Mouse (Mus musculus) frontal cortex, postnatal 36 days (tissue): ENCODE measurements around the gene Xab2.
"Not testable (repeated sequence)": the region's sequence is repeated elsewhere in the genome, so short reads cannot be mapped to it uniquely, and the experiment has no call there.

Source experiments
- DNase-seq, 2 experiments: peaks; one replicate each; pipeline ENCODE4 v3.0.0; 2022; ENCODE audit warnings: low spot score in 2 of 2

Xab2 gene

DNA sequence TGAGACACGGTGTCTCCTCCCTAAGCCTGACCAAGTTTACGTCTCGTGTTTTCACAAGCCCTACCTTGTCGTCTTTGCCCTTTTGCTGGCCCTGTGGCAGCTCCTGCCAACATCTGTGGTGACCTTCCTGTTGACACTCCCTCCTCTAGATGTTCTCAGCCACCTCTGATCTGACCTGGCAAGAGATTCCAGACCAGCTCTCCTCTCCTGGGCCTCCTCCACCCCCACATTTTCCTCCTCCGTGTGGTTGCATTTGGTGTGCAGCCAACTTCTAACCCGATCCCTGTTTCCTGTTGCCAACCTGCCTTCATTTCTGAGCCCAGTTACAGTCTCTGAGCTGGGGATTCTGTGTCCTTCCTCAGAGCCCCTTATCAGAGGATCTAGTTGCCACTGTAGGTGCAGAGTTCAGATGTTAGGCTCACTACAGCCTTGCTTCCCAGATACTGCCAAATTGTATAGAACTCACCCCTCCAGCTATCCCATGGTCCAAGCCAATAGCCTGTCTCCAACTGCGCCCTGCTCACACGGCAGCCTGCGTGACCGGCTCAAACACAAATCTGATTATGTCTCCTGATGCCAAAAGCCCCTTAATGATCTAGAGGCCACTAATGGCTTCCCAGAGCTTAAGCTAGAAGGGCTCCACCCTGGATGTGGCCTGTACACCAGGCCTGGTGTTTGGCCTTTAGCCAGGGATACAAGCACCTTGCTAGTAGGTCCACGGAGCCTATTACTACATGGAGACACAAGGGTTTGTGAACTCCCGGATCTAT is 11.9 kb downstream of the Xab2 start:
- peak in 1 of 2 experiments; percentile 21 for DNase-seq

DNA sequence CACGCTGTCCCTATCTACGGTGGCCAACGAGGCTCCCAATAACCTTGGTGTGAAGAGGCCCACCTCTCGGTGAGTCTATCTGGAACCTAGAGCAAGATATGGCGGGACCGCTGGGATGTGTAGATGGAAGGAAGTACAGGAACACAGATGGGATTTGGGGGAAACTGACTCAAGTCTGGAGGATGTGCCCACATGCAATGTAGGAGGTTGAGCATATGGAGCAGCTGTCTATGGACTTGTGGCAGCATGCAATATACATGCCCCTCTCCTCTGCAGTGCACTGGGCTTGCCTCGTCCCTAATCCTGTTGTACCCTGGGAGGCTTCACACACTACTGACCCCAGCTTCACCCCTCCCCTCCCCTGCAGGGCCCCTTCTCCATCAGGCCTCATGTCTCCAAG is 13.3 kb downstream of the Xab2 start:
- peak; percentile 13 to 17 for DNase-seq

DNA sequence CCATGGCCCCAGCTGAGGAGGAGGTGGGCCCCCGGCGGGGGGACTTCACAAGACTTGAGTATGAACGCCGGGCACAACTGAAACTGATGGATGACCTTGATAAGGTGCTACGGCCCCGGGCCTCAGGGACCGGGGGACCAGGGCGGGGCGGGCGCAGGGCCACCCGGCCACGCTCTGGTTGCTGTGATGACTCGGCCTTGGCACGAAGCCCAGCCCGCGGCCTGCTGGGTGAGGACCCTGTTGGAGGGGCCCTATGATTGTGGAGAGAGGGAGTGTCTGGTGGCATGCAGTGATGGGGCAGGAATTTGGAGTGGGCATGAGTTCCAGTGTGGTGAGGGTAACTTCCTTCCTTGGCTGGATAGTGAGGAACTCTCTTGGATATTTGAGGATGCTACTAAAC is 14.5 kb downstream of the Xab2 start:
- no peak for DNase-seq

DNA sequence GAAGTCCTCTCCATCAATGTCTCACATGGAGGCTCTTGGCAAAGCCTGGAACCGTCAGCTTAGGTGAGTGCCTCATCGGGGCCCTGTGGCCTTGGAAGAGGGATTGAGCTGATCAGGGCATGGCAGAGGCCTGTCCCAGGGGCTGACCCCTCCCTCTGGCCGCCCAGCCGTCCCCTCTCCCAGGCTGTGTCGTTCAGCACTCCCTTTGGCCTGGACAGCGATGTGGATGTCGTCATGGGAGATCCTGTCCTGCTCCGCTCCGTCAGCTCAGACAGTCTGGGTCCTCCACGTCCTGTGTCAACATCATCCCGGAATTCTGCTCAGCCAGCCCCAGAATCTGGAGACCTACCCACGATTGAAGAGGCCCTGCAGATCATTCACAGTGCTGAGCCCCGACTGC is 17.7 kb downstream of the Xab2 start:
- DNase-seq, result no peak

DNA sequence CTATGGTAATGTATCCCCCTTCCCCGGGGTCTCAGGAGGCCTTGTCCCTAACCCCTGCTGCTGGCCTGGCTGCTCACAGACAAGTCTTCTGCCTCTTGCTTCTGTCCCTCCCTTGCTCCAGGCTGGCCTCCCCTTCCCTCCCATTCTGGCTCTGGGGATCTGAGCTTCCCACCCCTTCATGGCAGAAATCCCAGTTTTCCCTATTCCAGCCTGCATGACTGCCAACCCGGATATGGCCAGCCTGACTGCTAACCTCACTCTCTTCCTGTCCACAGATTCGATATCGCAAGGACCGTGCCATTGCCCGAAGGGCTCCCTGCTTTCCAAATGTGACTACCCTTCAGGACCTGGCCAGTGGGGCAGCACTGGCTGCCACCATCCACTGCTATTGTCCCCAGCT is 20.7 kb downstream of the Xab2 start:
- DNase-seq, result no peak

DNA sequence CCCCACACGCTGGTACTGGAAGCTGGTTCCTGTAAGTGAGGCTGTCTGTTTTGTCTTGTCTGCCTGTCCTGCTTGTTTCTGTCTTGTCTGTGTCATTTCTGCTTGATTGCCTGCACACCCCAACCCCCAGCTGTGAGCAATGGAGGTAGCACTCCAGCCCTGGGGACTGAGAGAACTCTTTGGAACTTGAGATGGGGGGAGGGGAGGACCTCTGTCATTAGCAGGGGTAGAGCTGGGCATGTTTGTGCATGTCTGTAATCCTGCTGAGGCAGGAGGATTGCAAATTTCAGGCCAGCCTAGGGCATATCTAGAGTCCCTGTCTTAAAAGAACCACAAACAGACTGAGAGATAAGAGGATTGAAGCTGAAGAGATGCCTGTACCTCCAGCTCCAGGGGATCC is 21.9 kb downstream of the Xab2 start:
- DNase-seq, result no peak

DNA sequence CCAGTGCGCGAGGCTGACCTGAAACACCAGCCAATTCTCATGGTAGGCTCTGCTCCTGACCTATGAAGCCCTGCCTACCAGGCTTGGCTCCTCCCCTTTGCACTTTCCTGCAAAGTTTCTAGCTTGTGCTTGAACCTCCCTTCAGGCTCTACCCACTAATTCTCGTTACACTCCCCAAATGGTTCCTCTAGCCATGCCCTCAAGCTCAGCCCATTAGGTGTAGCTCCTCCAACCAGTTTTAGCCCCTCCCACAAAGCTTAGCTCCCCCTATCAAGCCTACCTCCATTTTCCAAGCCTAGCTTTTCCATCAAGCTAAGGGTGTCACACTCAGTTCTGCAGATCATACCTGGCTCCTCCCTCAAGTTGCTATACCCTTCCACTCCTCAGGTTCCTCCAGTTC is 23.1 kb downstream of the Xab2 start:
- no peak for DNase-seq

DNA sequence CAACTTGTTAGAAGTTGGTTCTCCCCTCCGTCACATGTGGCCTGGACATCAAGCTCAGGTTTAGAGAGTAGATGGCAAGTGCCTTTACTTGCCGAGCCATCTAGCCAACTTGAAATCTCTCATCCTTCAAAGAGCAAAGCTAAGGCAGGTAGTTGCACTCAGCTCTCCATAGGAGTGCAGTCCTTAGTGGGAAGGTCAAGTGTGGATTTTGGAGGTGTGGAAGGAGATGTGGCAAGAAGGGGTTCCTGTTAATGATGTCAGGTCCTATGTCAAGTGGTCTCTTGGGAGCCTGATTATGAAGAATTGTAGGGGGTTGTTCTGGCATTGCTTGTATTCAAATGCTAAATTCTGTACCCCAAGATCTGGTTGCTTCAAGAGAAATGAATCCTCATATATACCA is 26.6 kb downstream of the Xab2 start:
- no peak for DNase-seq

DNA sequence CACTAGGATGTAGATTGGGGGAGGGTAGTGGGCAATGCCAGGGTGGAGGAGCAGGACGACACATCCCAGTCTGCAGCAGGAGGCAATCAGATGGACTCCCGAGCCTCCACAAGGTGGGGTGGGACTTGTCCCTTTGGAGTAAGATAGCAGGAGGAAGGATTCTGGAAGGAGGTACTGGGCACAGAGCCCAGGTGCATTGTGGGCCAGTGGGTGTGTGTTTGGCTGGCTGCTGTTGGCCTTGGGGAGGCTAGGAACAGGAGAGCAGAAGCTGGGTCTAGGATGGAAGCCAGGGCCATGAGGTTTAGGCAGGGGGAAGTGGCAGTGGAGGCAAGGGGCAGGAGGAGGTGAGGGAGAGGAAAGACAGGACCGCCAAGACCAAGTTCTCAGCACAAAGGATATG is 27.6 kb downstream of the Xab2 start:
- DNase-seq, result no peak

DNA sequence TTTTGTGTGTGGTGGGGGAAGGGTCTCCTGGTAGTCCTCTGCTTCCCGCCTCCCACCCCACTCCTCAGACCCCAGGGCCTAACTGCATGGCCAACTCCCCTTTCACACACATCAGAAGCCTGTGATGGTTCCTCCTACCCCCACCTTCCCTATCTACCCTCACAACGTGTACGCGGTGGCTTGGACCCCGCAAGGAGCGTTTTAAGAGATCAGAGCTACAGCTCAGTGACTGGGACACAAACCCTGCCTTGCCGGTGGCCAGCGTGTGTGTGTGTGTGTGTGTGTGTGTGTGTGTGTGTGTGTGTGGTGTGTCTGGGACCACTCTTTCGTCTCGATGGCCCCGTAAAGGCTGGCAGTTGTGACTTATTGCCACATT is 32.9 kb downstream of the Xab2 start:
- no peak for DNase-seq

DNA sequence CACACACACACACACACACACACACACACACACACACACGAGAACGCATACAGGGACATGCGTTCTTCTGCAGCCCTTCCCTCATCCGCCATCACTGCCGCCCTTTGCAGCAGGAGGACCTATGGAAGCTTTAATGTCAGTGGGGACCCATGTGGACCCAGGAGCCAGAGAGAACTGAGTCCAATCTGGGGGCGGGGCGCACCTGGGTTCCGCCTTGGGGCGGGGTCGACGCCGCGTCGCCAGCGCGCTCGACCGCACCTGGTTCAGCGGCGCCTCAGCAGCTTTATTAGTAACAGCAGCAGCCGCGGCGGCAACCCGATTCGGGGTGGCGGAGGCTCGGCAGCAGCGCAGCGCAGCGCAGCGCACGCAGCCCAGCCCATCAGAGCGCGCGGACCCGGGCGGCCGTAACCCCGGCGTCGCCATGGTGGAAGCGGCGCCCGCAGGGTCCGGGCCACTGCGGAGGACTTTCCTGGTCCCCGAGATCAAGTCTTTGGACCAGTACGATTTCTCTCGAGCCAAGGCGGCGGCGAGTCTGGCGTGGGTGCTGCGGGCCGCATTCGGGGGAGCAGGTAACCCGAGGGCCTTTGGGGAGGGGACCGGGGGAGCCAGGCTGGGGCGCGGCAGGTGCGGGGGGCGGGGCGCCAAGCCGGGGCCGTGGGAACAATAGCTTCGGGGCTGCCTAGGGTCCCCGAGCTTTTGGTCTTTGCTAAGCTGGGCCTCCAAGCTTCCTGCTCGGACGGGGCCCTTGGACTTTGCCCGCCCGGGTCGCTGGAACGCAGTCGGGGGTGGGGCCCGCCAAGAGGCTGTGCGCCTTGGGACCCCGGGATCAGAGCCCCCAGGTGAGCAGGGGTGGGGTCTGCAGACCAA is 33.5 kb downstream of the Xab2 start:
- DNase-seq, result peak; percentile 69 to 75

DNA sequence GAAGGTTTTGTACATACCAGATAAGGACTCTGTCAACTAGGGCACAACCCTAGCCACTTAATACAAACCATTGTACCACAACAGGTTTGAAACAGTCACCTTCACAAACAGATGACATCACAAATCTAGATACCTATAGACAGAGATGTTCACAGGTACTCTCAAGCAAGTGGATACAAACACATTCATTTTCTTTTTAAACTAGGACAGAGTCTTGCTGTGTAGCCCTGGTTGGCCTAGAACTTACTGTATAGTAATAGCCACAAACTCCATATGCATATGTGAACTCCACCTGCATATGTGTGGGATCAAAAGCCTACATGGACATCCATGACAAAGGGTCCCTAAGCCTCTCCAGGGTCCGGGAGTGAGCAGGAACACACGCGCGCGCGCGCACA is 34.1 kb downstream of the Xab2 start, which contains the start of gene Camsap3:
Camsap3 (plus strand) TSS at position 301 of the 398 bp plus-strand sequence.
- no peak for DNase-seq

DNA sequence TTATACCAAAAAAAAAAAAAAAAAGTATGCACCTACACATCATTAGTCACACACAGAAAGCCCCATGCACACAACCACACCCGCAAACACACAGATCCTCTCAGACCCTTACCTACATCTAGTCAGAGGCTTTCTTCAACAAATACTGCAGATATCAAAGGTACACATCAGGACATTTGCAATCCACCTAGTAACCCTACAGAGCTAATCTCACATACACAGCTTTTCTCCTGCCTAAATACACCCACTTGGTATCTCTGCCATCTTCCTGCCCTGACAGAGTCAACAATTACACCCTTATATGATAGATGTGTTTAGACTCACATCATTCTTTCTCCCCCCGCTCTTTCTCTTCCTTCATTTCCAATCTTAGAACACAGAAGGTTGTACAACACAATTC is 34.7 kb downstream of the Xab2 start:
- no peak for DNase-seq

DNA sequence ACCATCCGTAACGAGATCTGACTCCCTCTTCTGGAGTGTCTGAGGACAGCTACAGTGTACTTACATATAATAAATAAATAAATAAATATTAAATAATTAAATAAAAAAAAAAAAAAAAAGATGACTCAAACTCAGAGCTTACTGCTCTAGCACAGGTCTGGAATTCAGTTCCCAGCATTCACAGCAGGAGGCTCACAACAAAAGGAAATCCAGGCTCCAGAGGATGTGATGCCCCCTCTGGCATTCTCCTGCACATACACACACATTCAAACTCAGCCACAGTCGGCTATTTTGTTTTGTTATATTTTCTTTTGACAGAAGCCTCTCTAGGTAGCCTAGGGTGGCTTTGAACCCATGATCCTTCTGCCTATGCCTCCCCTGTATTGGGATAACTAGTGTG is 39.2 kb downstream of the Xab2 start:
- DNase-seq, result not testable (repeated sequence)

DNA sequence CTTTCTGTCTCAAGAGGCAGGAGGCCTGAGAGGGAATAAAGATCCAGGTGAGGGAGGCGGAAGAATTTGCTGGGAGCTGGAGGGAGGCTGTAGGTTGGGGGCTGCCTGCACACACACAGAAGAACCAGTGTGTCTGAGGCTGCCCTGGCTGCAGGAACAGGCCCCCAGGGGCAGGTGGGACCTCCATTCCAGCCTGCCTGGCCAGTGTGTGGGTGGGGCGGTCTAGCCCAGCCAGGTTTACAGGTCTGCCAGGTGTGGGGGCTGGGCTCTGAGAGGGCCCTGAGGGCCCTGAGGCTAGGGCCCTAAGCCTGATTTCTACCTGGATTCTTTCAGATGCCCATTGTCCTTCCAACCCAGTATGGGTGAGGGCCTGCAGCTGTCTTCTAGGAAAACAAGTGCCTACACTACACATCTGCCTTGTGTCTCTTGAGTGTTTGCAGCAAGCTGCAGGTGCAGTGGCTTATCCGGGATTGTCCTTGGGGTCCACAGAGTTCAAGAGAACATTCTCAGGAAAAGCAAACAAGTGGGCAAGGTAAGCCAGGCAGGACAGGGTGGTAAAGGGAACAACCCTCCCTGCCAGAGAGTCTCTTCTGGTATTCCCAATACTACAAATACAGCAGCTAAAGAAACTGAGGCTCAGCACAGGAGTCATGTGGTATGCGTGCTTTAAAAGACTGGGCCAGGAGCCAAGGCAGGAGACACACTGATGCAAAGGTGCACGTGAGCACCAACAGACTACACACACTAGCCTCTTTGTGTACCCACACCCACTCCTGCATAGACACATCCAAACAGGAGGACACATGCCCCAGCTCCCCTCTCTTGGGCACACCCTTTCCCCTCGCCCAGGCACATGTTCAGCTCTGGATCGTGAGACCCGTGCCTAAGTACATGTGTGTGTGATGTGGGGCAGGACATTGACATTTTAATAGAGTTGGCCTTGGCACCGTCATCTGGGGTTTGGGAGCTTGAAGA is 41.4 kb downstream of the Xab2 start:
- no peak for DNase-seq

DNA sequence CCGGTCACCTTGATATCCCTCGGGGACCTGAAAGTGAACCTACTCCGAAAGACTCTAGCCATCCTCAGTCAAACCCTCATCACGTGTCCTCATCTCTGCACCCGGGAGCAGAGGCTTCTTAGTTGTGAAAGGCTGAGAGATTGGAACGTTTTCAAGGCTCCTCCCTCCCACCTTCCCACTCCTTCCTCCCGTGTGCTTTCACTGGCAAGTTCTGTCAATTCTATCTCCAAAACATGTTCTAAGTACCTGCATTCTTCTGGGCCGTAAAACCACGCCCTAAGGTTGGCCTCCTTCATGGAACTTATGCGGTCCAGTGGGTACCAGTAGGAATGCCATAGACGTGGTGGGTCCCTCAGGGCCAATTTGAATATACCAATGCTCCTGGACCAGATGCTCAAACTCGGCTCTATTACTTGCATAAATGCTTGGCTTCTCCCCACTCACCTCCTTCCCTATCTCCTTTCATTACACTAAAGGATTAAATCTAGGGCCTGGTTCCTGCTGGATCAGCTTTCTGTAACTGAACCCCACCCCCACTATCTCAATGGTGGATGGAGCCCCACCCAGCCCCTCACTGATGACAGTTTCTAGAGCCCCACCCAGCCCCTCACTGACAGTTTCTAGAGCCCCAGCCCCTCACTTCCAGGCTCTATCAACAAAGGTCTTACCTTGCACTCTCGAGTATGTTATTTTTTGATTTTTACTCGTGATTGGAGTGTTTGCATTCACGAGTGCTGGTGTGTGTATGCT is 44.7 kb downstream of the Xab2 start:
- no peak for DNase-seq

DNA sequence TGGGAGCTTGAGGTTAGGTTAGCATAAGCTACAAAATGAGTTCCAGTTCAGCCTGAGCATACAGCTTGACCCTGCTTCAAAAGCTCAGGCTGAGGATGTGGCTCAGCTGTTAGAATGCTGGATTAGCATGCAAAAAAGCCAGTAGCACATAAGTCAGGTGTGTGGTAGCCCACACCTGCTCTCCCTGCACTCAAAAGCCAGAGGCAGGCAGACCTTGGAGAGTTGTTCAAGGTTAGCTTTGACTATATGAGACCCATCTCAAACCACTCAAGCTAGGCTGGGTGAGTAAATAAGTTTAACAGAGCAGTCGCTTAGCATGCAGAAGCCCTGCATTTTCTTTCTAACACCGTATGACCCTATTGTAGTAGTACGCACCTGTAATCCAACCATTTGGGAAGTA is 46.6 kb downstream of the Xab2 start:
- no peak for DNase-seq

DNA sequence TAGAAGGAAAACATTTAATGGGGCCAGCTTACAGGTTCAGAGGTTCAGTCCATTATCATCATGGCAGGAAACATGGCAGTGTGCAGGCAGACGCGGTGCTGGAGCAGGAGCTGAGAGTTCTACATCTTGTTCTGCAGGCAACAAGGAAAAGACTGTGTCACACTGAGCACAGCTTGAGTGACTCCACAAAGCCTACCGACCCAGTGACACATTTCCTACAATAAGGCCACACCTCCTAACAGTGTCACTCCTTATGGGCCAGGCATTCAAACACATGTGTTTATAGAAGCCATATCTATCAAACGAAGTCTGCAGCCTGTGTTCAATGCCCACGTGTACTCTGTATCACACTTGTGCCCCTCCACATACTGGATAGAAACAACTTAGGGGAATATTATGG is 51.3 kb downstream of the Xab2 start:
- no peak for DNase-seq

DNA sequence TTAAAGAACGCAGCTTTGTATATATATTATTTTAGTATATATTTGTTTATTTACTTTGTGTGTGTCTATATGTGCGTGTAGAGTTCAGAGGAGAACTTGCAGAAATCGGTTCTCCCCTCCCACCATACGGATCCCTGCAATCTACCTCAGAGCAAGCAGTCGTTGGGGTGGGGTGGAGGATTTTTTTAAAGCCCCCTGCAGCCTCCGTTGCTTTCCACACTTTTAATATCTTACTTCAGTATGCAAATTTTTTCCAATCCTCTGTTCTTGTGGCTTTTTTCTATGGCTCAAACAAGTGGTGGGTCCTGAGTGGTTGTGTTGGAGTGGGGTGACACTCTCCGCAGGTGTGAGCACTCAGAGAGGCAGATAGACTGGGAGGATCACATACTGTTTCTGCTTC is 52.7 kb downstream of the Xab2 start:
- no peak for DNase-seq

DNA sequence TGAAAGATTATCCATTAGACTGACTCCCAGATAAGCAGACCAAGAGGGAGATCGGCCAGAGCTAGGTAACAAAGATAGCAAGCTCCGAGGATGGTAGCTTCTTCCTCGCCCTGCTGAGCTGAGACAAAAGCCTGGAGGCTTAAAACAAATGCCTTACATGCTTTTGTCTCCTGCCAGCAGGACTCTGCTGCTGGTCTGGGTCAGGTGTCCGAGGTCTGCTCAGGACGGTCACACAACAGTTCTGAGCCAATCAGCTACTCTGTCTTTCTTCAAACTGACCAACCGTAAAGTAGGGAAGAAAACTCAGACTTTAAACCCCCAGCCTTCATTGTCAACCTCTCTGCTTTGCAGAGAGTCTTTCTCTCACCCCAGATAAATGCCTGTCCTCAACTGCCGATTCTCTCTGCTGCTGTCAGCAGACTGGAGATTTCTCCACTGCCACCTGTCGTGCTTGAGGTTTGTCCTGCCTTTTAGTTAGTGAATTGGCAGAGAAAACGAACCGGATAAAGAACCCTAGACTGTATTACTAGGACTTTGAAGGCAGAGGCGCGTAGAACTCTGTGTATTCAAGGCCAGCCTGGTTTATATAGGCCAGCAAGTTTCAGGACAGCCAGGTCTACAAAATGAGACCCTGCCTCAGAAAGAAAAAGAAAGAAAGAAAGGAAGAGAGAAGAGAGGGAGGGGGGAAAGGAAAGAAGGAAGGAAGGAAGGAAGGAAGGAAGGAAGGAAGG is 53.3 kb downstream of the Xab2 start, which contains the start of gene C330021F23Rik:
C330021F23Rik (plus strand) TSS at position 350 of the 731 bp plus-strand sequence.
- no peak for DNase-seq
